Comparison of ENCODE assay signal across 1 mouse cellular context in the genomic region with DNA sequence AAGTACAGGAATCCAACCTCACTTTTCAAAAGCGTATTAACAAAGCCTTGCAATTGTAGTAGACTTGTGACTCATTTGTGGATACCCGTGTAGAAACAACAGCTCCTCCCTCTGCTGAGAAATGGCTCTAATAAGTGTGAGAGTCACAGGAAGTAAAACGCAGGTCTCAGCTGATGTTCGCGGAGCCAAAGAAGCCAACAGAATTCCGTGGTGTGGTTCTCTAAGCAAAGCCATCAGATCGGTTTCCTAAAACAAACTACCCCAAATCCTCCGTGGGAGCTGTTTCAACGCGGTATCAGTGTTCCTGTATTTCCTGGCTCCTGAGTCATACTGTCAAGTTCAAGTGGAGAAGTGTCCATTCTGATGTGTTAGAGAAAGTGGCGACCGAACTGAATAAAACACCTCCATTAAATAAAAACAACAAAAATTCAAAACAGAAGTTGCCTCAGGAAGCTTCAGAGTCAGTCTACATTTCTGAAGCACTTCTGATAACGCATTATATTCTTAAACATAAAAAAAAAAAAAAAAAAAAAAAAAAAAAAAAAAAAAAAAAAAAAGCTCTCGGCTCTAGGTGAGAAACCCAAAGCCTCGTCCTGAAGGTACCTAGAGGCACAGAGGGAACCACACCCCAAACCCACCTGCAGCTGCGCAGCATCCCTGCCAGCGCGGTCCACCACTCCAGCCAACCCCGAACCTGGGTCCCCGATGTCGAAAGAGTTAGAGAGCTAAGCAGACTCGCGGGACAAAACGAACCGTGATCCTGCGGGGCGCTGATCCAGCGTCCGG.
TF ChIP-seq lines count a peak whose summit lies in the region.

No protein-coding gene starts in this region.

TF ChIP-seq in MEL, 35 proteins besides CTCF, POLR2A, EP300 and RAD21 (continued from another document):
- TF ChIP-seq BHLHE40 (IDR thresholded peaks at IDR 0.05; ENCODE audit: borderline replicate concordance, low read depth, low read length) (no peak), RCOR1 (IDR thresholded peaks at IDR 0.05; ENCODE audit: low read depth, low read length) (no peak), HCFC1 (IDR thresholded peaks at IDR 0.05; ENCODE audit: low read depth, low read length) (no peak), CHD1 (IDR thresholded peaks at IDR 0.05; ENCODE audit: low read depth, low read length) (0 out of 2 replicates have a peak, but pooled peaks have one; percentile 62), ZKSCAN1 (IDR thresholded peaks at IDR 0.05; ENCODE audit: low read depth, low read length) (no peak), SMC3 (IDR thresholded peaks at IDR 0.05; ENCODE audit: low read depth, low read length) (no peak), E2F4 (IDR thresholded peaks at IDR 0.05; ENCODE audit: borderline replicate concordance, low read depth, low read length) (no peak), TAL1 (IDR thresholded peaks at IDR 0.05; ENCODE audit: low read length) (no peak), POLR2AphosphoS2 (IDR thresholded peaks at IDR 0.05; ENCODE audit: low read length) (no peak), MEF2A (IDR thresholded peaks at IDR 0.05; ENCODE audit: extremely low read depth, insufficient replicate concordance, low read depth, low read length, poor library complexity, severe bottlenecking) (no peak), MXI1 (IDR thresholded peaks at IDR 0.05; ENCODE audit: low read depth, low read length) (peak; percentile 36), ZC3H11A (IDR thresholded peaks at IDR 0.05; ENCODE audit: low read depth, low read length) (no peak), MYC (IDR thresholded peaks at IDR 0.05; ENCODE audit: low read depth, low read length) (no peak), ELF1 (IDR thresholded peaks at IDR 0.05; ENCODE audit: low read depth, low read length) (peak; percentile 5; the same call in 1 of the 2 replicates), TBP (IDR thresholded peaks at IDR 0.05; ENCODE audit: low read depth, low read length) (0 out of 2 replicates have a peak, but pooled peaks have one; percentile 38), ZMIZ1 (IDR thresholded peaks at IDR 0.05; ENCODE audit: low read depth, low read length) (no peak), GABPA (IDR thresholded peaks at IDR 0.05; ENCODE audit: low read depth, low read length) (no peak), MYB (IDR thresholded peaks at IDR 0.05; ENCODE audit: low read depth, low read length) (no peak), KAT2A (conservative IDR thresholded peaks at IDR 0.05; ENCODE audit: low read depth, low read length) (0 out of 2 replicates have a peak, but pooled peaks have one; percentile 11), MAX (IDR thresholded peaks at IDR 0.05; ENCODE audit: low read length) (0 out of 2 replicates have a peak, but pooled peaks have one; percentile 38), ZNF384 (IDR thresholded peaks at IDR 0.05; ENCODE audit: low read depth, low read length) (peak; percentile 87), USF2 (IDR thresholded peaks at IDR 0.05; ENCODE audit: borderline replicate concordance in 1 of 2, insufficient read depth in 1 of 2, low read depth in 1 of 2, low read length in 2 of 2) (no peak), JUND (IDR thresholded peaks at IDR 0.05; ENCODE audit: low read depth, low read length) (0 out of 2 replicates have a peak, but pooled peaks have one; percentile 16), POLR2AphosphoS5 (IDR thresholded peaks at IDR 0.05; ENCODE audit: borderline replicate concordance, low read depth, low read length) (no peak), CHD2 (IDR thresholded peaks at IDR 0.05; ENCODE audit: low read length) (no peak), GATA1 (IDR thresholded peaks at IDR 0.05; ENCODE audit: low read depth, low read length) (no peak), NRF1 (IDR thresholded peaks at IDR 0.05; ENCODE audit: insufficient read depth, low read depth, low read length, poor library complexity, severe bottlenecking) (no peak), SIN3A (IDR thresholded peaks at IDR 0.05; ENCODE audit: low read length) (peak; percentile 67)
